Mouse (Mus musculus) heart, adult 11 months (tissue): ENCODE measurements around the gene Metap1d.

Source experiments
- DNase-seq: peaks from one replicate; pipeline ENCODE4 v3.0.0; 2022

The Metap1d gene

DNA sequence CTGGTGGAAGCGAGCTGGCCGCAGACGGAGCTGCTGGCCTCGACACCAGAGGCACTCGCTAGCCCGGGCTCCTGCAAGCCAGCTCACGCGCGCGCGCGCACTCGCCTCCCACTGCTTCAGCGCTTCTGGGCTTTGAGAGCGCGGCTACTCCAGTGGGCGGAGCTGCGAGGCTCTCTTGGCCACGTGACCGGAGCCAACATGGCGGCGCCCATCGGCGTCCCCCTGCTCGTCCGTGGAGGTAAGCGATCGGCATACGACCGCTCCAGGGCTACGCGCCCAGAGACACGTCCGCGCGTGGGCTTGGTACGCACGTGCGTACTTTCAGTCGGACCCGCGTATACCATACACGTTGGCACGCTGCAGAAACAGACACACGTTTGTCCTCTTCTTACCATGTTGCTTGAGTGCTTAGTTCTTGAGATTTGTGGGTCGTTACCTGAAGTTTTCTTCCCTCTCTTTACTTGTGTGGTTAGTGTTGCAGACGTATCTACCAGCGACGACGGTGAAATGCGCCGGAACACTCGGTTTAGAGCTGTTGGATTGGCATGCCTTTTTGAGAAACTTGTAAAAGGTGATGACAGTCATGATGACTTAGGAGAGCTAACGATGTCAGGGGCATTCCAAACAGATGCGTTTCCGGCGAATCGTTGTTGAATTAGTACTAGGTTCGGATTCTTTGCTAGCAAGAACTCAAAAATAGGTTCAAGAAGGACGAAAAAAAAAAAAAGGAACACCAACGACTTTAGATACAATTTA is at the start of gene Metap1d:
TSS of gene Metap1d (plus strand) at position 116 of the 756 bp plus-strand sequence.
- peak; percentile 99 for DNase-seq

DNA sequence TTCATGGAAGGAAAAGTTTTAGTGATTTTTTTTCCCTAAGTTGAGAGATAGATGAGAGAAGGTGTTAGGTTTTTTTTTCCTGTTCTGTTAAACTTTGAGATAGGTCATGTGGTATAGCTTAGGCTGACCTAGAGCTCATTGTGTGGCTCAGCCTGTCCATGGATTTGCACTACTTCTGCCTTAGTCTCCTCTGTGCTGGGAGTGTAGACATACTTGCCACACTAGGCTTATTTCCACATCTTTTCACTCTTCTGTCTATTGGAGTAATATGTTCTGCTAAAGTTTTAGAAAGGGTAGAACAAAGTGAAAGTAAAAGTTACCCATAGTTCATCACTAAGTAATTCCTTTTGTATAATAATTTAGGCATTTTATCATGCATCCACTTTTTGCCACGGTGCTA is 47.5 kb upstream of the Metap1d start:
- DNase-seq = no peak

DNA sequence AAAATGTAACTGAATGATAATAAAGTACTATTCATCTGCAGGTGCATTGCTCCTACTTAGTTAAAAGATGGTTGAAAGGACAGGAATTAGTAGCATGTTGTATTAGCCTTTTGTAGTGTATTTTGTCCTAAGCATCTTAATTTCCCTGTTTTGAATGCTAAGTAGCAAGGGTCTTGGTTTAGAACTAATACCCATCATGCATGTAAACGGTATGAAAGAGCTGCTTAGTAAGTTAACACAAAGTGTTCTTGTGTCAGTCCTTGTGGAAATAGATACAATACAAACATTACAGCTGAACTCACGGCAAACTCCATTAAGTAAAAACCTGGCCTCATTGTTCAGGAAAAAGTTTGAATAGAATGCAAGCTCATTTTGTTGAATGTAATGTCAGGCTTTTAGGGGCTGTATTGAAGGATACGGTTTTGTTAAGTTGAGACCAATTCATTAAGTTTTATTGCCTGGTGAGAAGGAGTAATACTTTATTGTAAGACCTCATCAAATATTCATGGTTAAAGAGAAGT is 34.3 kb upstream of the Metap1d start:
- no peak for DNase-seq

DNA sequence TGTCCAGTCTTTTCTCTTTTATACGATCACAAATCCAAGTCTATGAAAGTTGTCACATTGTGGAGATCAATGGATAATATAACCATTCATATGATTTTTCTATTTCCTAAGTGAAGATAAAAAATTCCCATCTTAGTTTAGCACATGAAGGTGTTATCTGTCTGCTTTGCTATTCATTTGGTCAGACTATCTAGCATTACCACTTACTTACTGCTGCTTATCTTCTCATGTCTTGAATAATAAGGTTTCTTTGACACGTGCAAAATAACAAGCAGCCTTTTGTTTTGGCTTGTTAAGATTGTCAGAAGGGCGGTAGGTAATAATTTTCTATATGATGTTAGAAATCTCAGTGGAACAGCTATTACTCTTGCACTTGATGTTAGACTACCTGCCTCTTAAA is 33.7 kb upstream of the Metap1d start:
- no peak for DNase-seq

DNA sequence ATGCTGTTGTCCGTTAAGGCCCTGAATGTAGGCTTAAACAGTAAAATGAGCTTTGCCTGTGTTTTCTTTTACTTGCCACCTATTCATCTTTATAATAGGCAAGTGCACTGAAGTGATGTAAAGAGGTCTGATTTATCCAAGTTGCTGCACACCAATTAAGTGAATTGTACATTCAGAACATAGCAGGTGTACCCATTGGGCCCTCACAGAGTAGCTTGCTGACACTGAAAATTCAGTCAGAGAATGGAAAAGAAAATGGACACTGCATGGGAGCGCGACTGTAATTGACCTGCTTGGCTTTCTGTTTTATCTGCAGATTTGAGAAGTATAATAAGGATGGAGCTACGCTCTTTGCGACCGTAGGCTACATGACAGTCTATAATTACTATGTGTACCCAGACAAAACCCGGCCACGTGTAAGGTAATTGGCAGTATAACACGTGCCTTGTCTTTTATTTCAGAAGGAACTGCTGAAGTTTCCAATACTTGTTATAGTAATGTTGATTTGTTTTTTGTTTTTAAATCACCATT is 32.1 kb upstream of the Metap1d start:
- peak; percentile 42 for DNase-seq

DNA sequence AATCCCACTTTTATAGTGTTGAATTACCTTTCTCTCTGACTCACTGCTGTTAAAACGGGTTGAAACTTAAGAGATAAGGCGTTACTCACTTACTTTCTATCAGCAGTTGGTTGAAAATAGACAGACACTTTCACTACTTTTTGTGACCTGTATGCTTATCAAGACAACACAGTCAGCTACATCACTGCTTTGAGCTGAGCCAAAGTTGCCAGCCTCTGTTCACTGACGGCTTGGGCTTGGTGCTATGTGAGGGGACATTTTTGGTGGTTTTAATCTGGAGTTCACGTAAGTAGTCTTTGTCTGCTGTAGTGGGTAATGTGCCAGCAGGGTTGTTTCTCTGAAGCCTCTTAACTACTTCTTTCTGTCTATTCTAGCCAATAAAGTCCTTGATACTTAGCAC is 28.5 kb upstream of the Metap1d start:
- peak; percentile 72 for DNase-seq

DNA sequence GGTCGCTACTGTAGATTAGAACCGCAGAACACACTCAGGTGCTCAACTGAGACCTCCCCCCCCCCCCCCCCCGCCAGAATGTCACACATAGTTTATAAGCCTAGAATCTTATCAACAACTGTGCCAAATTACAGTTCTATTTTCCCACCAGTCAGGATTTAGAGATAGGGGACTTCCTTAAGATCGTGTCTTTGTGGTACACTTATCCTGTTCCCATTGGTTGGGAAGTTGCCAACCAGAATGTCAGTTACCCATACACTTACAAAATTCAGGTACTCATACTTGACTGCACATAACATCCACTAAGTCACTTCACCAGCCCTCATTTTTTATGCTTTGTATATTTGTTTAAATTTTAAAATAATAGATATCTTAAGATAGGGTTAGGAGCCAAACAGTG is 17.6 kb upstream of the Metap1d start:
- DNase-seq = peak; percentile 45

DNA sequence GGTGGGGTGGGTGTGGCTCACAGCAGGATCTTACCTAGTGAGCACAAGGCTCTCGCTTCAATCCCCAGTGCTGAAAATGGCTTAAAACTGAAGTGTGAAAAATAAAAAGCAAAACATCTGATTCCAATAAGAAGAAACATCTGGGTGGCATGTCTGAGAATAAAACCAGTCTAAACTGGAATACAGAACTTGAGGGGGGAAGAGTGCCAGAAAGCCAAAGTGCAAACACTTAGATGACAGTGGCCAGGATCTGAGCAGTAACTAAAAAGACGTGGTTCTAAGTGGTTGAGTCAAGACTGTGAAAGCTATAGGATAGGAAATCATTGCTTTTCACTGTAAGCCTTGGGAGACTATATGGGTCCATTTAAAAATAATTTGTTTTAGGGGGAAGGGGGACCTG is 9.7 kb upstream of the Metap1d start:
- DNase-seq = peak; percentile 36

DNA sequence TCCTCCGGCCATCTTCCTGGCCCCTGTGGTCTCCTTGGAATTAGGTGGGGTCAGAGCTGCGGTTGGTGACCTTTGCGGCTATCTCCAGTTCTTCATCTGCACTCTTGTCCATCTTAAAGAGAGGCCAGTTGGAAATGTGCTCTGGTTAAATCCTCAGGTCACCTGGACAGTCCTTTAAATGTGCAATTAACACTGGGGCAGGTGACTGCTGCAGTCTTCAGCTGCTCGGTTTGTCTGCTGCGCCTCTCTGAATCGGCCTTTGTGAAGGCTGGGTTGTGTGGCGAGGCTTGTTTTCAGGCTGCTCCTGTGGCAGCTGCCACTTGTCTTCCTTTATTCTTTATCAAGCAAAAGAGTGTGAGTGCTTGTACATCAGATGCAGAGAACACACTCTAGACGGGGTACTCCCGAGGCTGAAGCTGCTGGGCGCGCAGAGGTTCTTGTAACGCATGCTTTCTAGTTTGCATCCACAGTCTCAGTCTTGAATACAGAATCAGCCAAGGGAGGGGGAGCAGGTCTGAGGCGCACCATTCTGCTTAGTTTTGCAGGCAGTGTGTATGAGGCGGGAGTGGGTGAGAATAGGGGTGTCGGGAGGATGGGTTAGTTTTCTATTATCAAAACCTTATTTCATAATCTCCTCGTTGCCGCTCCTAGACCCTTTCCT is 7.4 kb upstream of the Metap1d start:
- peak; percentile 51 for DNase-seq

DNA sequence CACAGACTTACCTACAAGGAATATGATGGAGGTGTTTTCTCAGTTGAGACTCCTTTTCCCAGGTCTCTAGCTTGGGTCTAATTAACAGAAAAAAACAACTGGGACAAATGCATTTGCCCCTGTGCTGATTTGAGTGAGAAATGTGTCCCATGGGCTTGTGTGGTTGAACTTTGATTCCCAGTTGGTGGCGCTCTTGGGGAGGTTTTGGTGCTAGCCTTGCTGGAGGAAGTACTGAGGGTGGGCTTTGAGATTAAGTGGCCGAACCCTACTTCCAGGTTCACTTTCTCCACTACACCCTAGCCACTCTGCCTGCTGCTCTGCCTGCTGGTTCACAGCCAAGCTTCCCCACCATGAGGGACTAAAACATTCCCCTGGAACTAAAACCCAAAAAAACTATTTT is 3.5 kb upstream of the Metap1d start:
- peak; percentile 35 for DNase-seq

DNA sequence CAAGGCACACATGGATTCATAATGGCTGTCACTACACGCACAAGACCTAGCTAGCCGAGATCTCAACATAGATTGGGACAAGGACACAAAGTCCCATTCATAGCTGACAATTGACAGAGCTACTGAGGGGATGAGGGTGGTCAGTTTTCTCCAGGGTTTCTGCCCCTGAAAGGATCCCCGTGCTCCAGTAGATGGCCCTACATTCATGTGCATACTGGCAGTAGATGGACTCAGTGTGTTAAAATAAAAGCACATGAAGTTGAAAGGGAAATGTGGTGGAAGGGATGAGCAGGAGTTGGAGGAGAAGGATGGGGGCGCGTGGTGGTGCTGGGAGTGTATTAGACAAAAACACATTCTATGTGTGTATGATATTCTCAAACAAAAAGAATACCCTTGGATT is 1.3 kb upstream of the Metap1d start:
- DNase-seq = peak; percentile 64

DNA sequence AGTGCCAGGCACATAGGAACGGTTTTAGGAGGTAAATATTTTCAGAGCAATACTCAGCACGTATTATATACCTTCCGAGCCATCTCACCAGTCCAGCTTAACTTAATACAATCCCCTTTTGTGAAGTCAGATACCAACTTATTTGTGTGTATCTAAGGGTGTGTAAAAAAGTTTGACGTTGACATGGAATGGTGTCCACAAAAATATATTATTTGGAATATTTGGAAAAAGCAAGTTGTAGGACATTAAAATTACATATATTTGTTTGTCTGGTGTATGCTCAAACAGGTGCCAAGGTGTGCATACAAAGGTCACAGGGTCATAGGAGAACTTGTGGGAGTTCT is 813 bp downstream of the Metap1d start:
- no peak for DNase-seq

DNA sequence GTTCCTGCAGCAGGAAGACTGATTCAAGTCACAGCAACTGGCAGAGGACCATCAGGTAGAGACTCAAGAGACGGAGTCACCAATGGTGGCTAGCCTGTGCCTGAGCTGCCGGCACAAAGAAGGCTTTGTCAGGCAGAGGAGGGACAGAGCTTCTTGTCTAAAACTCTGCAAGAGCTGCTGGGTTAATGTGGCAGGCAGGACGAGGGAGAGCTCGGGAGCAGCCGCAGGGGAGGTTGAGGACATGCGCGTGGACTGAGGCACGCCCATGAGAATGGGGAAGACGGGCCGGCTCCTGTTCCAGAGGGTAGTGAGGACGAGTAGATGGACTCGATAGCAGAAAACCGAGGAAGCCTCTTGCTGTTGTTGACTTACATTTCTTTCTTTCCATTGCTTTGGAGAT is 5.5 kb downstream of the Metap1d start:
- peak; percentile 90 for DNase-seq

DNA sequence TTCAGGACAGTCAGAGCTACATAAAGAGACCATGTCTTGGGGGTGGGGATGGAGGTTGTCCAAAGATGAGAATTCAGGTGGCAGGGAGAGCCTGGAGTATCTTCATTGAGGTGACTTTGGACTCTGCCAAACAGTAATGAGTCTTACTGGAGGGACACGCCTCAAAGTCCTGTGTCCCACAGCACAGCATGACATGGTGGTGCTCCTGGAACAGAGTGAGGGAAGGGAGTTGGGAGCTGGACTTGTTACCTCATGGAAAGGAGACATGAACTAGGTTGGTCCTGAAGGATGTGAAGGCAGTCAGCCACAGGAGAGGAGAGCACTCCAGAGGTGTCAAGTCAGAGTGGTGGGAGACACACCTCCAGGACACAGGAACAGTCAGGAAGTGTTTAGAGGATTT is 6.6 kb downstream of the Metap1d start:
- DNase-seq = peak; percentile 70

DNA sequence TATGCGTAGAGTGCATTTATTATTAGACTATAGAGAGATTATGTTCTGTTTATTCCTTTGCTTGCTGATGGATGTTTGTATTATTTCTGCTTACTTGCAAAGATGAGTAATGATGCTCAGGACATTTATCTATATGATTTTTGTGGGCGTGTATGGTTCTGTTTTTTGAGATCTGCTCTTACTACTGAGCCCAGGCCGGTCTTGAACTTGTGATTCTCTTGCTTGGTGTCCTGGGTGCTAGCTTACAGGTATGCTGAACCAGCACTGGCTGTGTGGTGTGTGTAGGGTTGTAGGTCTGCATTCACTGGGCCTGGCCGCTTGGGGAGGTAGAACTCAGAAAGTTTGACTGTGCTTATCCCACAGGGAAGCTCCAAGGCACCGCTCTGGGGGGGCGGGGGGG is 8.1 kb downstream of the Metap1d start:
- peak; percentile 73 for DNase-seq

DNA sequence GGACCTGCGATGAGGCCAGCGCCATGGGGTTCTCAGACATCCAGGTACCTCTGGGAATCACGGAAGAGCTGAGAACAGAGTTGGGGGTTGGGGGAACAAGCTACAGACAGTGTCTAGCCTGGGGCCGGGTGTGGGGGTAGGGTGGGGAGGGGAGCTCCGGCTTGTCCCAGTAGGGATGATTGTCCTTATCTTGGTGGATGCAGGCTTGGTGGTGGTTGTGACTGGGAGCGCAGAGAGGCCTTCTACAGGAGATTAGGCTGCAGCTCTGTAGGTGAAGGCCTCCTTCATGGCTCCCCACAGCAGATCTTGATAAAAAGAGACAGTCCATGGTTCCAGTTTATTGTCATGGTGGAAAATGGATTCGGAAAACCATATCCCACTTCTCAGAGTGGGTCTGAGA is 8.5 kb downstream of the Metap1d start:
- DNase-seq = peak; percentile 29

DNA sequence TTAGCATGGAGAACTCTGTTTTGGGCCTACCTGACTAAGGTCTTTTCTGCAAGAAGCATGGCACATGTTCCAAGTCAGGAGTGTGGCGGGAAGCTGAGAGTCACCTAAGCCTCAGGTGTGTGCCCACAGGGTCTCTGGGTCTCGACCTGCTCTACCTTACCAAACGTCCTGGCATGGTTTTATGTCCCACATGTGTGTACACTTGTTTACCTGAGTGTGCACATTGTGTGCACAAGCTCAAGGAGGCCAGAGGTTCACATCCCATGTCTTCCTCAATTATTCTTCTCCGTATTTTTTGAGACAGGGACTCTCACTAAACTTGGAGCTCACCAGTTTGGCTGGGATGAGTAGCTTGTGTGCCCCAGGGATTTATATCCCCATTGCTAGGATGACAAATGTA is 9.0 kb downstream of the Metap1d start:
- peak; percentile 64 for DNase-seq

DNA sequence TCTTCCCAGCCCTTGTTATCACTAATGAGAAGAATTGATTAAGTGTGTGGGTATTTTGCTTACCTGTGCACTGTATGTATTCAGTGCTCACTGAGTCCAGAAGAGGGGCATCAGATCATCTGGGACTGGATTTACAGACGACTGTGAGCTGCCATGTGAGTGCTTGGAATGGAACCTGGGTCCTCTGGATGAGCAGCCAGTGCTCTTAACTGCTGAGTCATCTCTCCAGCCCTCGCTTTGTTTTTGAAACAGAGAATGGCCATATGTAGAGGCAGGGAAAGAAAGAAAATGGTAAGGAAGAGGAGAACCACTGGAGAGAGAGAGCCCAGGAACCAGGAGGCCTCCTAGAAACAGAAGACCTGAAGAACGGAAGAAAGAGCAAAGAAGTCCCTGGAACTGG is 9.5 kb downstream of the Metap1d start:
- DNase-seq = peak; percentile 25

DNA sequence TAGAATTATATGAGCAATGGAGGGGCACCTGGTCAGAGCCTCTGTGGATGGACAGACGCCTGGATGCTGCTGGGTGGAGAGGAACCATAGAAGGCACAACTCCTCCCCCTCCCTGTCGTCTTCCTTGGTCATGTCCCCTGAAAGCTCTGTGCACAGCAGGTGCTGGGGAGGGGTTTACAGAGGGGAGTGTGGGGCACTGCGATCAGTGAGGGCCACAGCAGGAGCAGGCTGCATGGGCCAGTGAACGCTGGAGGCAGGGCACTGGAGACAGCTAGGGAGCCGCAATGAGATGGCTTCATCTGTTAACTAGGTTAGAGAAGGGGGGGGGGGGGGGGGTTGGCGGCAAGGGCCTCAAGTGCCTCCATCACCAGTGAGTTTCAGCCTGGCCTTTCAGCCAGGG is 13.0 kb downstream of the Metap1d start:
- DNase-seq = peak; percentile 83

DNA sequence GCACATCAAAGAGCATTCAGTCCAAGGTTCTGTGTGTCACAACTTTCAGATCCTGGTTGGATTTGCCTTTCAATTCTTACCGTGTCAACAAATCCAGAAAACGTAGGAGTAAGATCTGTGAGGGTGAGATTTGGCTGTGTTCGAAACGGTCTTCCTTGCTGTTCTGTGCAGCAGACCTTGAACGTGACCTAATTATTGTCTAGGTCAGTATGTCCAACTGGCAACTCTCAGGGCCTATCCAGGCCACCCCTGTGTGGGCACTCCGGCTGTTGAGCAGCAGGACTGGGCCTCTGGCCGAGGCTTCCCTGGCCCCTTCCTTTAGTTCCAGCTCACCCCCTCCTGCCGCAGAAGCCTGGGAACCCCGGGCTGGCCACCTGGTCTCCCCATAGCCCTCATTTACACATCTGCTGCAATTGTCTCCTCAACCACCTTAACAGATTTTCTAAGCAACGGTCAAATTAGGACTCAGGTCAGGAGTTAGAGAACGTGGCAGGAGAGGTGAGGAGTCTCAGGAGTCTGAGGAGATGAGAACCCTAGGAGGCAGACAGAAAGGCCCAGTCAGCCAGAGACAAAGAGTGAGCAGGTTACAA is 13.9 kb downstream of the Metap1d start:
- no peak for DNase-seq

DNA sequence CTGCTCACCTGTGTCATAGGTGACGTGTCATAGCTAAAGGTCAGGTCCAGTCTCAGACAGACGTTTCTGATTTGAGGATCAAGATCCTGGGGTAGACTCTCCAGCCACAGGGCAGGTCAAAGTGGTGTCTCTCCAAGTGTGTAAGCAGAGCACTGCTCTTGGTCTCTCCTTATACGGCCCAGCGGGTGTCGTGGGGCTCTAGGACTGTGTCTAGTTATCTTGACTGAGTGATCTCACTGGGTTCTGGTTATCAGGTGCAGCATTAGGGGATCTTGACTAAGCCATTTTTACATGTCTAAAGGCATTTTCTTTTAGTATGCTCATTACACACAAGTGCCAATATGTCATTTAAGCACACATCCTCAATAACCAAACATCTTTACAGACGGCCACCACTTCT is 18.0 kb downstream of the Metap1d start:
- peak; percentile 49 for DNase-seq

DNA sequence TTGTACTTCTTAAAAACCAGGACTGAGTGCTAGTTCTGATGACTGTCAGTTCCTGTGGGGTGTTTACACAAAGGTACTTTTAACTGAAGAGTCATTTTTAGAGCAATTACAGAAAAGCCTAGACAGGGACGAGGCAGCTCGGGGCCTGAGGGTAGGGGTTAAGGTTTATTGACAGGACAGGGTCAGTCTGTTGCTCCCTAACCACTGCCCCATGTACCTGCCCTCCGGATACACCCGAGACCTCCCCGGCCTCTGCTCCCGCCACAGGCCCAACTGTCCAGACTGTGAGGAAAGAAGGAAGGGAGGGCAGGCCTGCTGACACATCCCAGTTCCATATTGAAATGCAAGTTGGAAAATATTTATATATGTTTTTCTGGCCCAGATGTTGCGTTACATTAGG is 20.8 kb downstream of the Metap1d start:
- DNase-seq = peak; percentile 85

DNA sequence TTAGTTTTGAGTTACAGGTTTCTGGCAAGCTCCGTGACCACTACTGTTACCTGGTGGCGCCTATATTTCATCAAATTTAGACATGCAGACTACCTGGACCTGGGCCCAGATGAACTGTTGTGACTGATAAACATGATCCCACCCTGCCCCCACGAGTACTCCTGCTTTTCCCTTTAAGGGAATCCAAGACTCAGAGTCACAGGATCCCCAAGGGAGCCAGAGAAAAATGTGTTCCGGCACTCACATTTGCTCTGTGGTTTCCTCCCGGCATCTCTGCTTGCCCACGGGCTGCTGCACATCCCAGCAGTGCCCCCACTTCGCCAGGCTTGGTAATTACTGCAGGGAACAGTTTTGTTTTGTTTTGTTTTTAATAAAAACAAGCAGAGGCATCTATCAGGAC is 21.3 kb downstream of the Metap1d start:
- DNase-seq = peak; percentile 86

DNA sequence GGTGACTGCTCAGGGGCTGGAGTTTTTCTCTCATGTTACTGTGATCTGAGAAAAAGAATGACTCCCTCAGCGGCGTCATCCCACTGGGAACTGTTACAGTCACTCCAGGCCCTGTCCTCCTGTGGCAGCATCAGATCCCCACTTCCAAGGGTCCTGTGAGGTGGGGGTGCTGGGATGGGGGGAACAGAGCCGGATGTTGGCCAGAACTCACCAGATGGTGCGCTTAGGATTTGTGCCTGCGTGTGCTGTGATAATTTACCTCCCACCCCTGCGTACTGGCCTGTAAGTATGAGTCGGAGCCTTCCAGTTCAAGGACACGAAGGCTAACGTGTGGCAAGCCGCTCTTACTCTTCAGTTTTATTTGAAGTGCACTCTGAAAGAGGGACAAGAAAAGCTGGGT is 22.2 kb downstream of the Metap1d start:
- DNase-seq = peak; percentile 64
